Mouse (Mus musculus): ENCODE measurements around the gene Plcg2. TPM values are rescaled to one million over a fixed set of nuclear protein-coding genes. Genes with fewer than 3 reads are reported as not detected.

The Plcg2 gene
- polyA plus RNA-seq, 1 experiment: 2.7 TPM

DNA sequence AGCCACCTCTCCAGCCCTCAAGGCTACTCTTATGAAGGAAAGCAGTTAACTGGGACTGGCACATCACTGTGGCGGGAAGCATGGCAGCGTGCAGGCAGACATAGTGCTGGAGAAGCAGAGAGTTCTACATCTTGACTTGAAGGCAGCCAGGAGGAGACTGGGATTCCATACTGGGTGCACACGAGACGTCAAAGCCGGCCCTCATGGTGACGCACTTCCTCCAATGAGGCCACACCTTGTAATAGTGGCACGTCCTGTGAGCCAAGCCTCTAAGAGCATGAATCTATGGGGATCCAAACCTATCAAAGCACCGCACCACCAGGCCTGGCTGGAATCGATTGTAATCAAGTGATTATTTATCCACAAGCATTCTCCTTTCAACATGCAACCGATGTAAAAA is 30.6 kb upstream of the Plcg2 start:
- no peaks in the 10 kb centered on the region for H3K4me1 ChIP-seq (ENCODE audit: control insufficient read depth, insufficient read depth, low read length)
- TF ChIP-seq POLR2A (IDR thresholded peaks at IDR 0.05; ENCODE audit: extremely low read depth, insufficient read depth, low read length) (no peak), CTCF (IDR thresholded peaks at IDR 0.05; ENCODE audit: extremely low read depth, insufficient read depth, low read length) (no peak)
- no peak overlapping the region for H3K27ac ChIP-seq (ENCODE audit: insufficient read depth, low read length)
- H3K4me3 ChIP-seq (ENCODE audit: insufficient read depth, low read length): no peak overlapping the region

DNA sequence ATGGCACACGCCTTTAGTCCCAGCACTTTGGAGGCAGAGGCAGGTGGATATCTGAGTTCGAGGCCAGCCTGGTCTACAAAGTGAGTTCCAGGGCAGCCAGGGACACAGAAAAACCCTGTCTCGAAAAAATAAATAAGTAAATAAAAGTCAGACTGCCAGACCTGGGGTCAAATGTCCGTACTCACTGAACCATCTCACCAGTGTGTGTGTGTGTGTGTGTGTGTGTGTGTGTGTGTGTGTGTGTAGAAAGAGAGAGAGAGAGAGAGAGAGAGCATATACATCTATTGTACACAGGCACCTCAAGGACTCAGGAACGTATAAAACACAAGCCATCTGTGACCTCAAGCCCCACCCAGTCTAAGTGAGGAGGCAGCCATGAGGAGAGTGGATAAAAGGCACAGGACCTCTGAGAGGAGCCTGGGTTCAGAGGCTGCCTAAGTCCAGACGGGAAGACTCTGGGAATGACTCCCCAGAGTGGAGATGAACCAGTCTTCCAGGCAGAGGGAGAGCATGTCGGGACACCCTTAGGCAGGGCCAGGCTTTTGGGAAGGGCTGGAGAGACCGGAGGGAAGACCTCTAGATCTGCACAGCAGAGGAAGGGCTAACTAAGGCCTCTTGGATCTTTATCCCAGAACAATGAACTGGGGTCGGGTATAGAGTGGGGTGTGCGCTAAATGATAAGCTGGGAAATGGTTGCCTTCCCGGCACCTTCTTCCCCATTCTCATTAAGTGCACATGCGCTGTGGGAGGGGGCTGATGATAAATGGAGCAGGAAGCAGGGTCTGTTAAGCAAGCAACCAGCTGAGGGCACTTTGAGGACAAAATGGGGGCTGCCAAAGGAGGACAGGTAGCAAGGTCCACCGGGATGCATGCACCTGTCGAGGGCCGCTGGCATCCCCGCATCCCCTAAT is 28.4 kb upstream of the Plcg2 start:
- Histone ChIP-seq H3K4me3 (ENCODE audit: insufficient read depth, low read length) (no peak overlapping the region), H3K4me1 (ENCODE audit: control insufficient read depth, insufficient read depth, low read length) (no peaks in the 10 kb centered on the region), H3K27ac (ENCODE audit: insufficient read depth, low read length) (peak overlapping the region; percentile 92)
- TF ChIP-seq CTCF (IDR thresholded peaks at IDR 0.05; ENCODE audit: extremely low read depth, insufficient read depth, low read length) (no peak), POLR2A (IDR thresholded peaks at IDR 0.05; ENCODE audit: extremely low read depth, insufficient read depth, low read length) (no peak)

DNA sequence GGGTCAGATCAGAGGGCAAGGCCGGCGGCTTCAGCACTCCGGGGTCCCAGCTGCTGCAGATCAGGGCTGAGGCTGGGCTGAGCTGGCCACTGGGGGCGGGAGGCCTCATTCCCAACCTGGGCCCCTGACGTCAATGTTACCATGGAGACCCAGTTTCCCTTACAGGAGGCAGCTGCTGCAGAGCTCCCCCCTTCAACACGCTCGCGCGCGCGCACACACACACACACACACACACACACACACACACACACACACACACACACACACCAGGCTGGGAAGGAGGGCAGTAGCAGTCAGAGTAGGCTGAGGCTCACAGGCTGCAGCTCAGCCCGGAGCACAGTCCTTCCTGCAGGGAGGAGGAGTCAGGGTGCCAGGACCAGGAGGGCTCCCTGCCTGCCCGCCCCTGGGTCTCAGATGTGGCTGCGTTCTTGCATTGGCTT is 27.7 kb upstream of the Plcg2 start:
- TF ChIP-seq CTCF (IDR thresholded peaks at IDR 0.05; ENCODE audit: extremely low read depth, insufficient read depth, low read length): no peak
- TF ChIP-seq POLR2A (IDR thresholded peaks at IDR 0.05; ENCODE audit: extremely low read depth, insufficient read depth, low read length): peak; percentile 53; the same call in 1 of the 2 replicates
- peak overlapping the region; percentile 92 for H3K27ac ChIP-seq (ENCODE audit: insufficient read depth, low read length)
- H3K4me3 ChIP-seq (ENCODE audit: insufficient read depth, low read length): no peak overlapping the region
- no peaks in the 10 kb centered on the region for H3K4me1 ChIP-seq (ENCODE audit: control insufficient read depth, insufficient read depth, low read length)

GRCm38 (mm10) chr8:117471174-117471573 is 26.9 kb upstream of the Plcg2 start:
- H3K4me3 ChIP-seq (ENCODE audit: insufficient read depth, low read length): no peak overlapping the region
- peak; percentile 80 for TF ChIP-seq CTCF (IDR thresholded peaks at IDR 0.05; ENCODE audit: extremely low read depth, insufficient read depth, low read length)
- TF ChIP-seq POLR2A (IDR thresholded peaks at IDR 0.05; ENCODE audit: extremely low read depth, insufficient read depth, low read length): no peak
- no peak overlapping the region for H3K27ac ChIP-seq (ENCODE audit: insufficient read depth, low read length)
- H3K4me1 ChIP-seq (ENCODE audit: control insufficient read depth, insufficient read depth, low read length): no peaks in the 10 kb centered on the region

- Histone ChIP-seq H3K27ac (ENCODE audit: insufficient read depth, low read length) (no peak overlapping the region), H3K4me1 (ENCODE audit: control insufficient read depth, insufficient read depth, low read length) (no peaks in the 10 kb centered on the region), H3K4me3 (ENCODE audit: insufficient read depth, low read length) (no peak overlapping the region)
- TF ChIP-seq CTCF (IDR thresholded peaks at IDR 0.05; ENCODE audit: extremely low read depth, insufficient read depth, low read length): no peak
- TF ChIP-seq POLR2A (IDR thresholded peaks at IDR 0.05; ENCODE audit: extremely low read depth, insufficient read depth, low read length): no peak
Observed at GRCm38 (mm10) chr8:117471655-117472054, 26.4 kb upstream of the Plcg2 start.

- Histone ChIP-seq H3K27ac (ENCODE audit: insufficient read depth, low read length) (no peak overlapping the region), H3K4me3 (ENCODE audit: insufficient read depth, low read length) (no peak overlapping the region), H3K4me1 (ENCODE audit: control insufficient read depth, insufficient read depth, low read length) (no peaks in the 10 kb centered on the region)
- TF ChIP-seq POLR2A (IDR thresholded peaks at IDR 0.05; ENCODE audit: extremely low read depth, insufficient read depth, low read length) (no peak), CTCF (IDR thresholded peaks at IDR 0.05; ENCODE audit: extremely low read depth, insufficient read depth, low read length) (no peak)
Observed at GRCm38 (mm10) chr8:117472332-117472731, 25.8 kb upstream of the Plcg2 start.

DNA sequence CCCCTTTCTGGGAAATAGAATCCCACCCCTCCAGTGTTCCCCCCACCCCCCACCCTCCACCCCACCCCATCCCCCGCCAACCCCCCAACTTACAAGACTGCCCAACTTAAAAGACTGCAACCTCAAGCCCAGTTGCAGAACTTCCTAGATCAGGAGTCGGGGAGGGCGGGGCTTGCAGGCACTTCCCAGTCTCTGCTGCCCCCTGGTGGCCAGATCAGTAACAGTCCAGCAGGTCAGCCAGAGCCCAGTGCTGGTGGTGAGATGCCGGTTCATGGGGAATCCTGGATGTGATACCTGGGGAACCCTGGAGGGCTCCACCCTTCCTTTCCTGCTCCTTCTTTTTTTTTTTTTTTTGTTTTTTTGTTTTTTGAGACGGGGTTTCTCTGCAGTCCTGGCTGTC is 23.1 kb upstream of the Plcg2 start:
- TF ChIP-seq POLR2A (IDR thresholded peaks at IDR 0.05; ENCODE audit: extremely low read depth, insufficient read depth, low read length): no peak
- TF ChIP-seq CTCF (IDR thresholded peaks at IDR 0.05; ENCODE audit: extremely low read depth, insufficient read depth, low read length): peak; percentile 92

DNA sequence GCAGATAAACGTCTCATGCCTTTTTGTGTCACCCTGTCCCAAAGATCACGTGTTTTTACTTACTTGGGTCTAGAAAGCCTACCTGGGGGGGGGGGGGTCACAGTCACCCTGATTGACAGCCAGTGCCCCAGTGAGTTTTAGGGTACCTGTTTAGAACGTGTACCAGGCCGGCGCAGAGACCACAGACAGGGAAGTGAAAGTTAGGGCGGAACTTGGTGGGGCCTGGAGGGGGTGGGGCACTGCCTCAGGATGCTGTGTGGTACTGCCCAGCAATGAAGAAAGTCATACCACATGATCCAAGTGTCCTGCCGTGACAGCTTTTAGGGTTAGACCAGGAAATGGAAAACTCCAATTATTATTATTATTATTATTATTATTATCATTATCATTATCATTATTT is 22.3 kb upstream of the Plcg2 start:
- Histone ChIP-seq H3K4me1 (ENCODE audit: control insufficient read depth, insufficient read depth, low read length) (no peaks in the 10 kb centered on the region), H3K27ac (ENCODE audit: insufficient read depth, low read length) (no peak overlapping the region), H3K4me3 (ENCODE audit: insufficient read depth, low read length) (no peak overlapping the region)
- TF ChIP-seq CTCF (IDR thresholded peaks at IDR 0.05; ENCODE audit: extremely low read depth, insufficient read depth, low read length): no peak
- no peak for TF ChIP-seq POLR2A (IDR thresholded peaks at IDR 0.05; ENCODE audit: extremely low read depth, insufficient read depth, low read length)

More for the DNA sequence above, 23.1 kb upstream of the Plcg2 start:
- Histone ChIP-seq H3K4me1 (ENCODE audit: control insufficient read depth, insufficient read depth, low read length) (no peaks in the 10 kb centered on the region), H3K27ac (ENCODE audit: insufficient read depth, low read length) (no peak overlapping the region), H3K4me3 (ENCODE audit: insufficient read depth, low read length) (no peak overlapping the region)

DNA sequence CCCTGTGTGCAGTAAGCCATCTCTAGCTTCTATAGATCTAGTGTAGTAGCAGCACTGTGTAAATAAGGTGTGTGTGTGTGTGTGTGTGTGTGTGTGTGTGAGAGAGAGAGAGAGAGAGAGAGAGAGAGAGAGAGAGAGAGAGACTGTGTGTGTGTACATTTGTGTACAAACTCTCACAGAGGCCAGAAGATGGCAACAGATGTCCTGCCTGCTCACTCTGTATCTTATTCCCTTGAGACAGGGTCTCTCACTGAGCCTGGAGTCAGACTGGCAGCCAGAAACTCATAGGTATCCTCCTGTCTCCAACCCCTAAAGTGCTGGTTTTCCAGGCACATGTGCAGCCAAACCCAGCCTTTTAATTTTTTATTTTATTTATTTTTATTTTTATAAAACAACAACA is 20.0 kb upstream of the Plcg2 start:
- Histone ChIP-seq H3K4me1 (ENCODE audit: control insufficient read depth, insufficient read depth, low read length) (no peaks in the 10 kb centered on the region), H3K27ac (ENCODE audit: insufficient read depth, low read length) (no peak overlapping the region), H3K4me3 (ENCODE audit: insufficient read depth, low read length) (no peak overlapping the region)
- TF ChIP-seq CTCF (IDR thresholded peaks at IDR 0.05; ENCODE audit: extremely low read depth, insufficient read depth, low read length): no peak
- TF ChIP-seq POLR2A (IDR thresholded peaks at IDR 0.05; ENCODE audit: extremely low read depth, insufficient read depth, low read length): no peak

GRCm38 (mm10) chr8:117479996-117480395 is 18.1 kb upstream of the Plcg2 start:
- Histone ChIP-seq H3K27ac (ENCODE audit: insufficient read depth, low read length) (no peak overlapping the region), H3K4me3 (ENCODE audit: insufficient read depth, low read length) (no peak overlapping the region), H3K4me1 (ENCODE audit: control insufficient read depth, insufficient read depth, low read length) (peaks cover 2% of the 10 kb centered on the region)
- TF ChIP-seq POLR2A (IDR thresholded peaks at IDR 0.05; ENCODE audit: extremely low read depth, insufficient read depth, low read length): no peak
- TF ChIP-seq CTCF (IDR thresholded peaks at IDR 0.05; ENCODE audit: extremely low read depth, insufficient read depth, low read length): no peak

Measured in cortical plate, adult 2 months (tissue).